Mouse (Mus musculus) G1E (cell line): ENCODE measurements at regions not wholly inside any gene's neighbourhood (a gene's known extent, or its start where the extent isn't known, plus 50 kb on each side); places are given as distances from the start of the nearest gene placed in this dataset.

Experiments
- ATAC-seq: 2 replicates; pipeline ENCODE4 v1.8.0; 2016; ENCODE audit warnings: mild to moderate bottlenecking; ENCODE audit not compliant: insufficient number of reproducible peaks, poor library complexity, low FRiP score, severe bottlenecking; ENCODE audit errors: extremely low read depth
- DNase-seq: peaks from one replicate; pipeline ENCODE4 v3.0.0; 2012; ENCODE audit warnings: low spot score
- H3K27me3 ChIP-seq: 2 replicates; pipeline ENCODE4 v1.6.1; 2012; ENCODE audit warnings: mild to moderate bottlenecking, low read length, inconsistent platforms; ENCODE audit not compliant: insufficient read depth
- H3K36me3 ChIP-seq: replicated peaks from 2 replicates; pipeline ENCODE3; 2012; ENCODE audit warnings: mild to moderate bottlenecking, inconsistent platforms
- H3K4me1 ChIP-seq: 2 replicates; pipeline ENCODE4 v1.6.1; 2012; ENCODE audit warnings: low read depth, low read length, inconsistent platforms, mixed read lengths; ENCODE audit not compliant: insufficient read depth
- H3K4me3 ChIP-seq: 2 replicates; pipeline ENCODE4 v1.5.1; 2012; ENCODE audit warnings: low read depth, mild to moderate bottlenecking, inconsistent platforms, low read length, moderate library complexity, mixed read lengths
- H3K9me3 ChIP-seq: replicated peaks from 2 replicates; pipeline ENCODE4 v1.6.1; 2012; ENCODE audit warnings: inconsistent platforms
- CTCF ChIP-seq: IDR thresholded peaks from 2 replicates; pipeline ENCODE4 v1.5.1; 2012; ENCODE audit warnings: low read depth, low read length, inconsistent platforms, mixed read lengths
- GATA1 ChIP-seq: IDR thresholded peaks from 2 replicates; pipeline ENCODE4 v1.6.1; 2012; ENCODE audit warnings: borderline replicate concordance, low read length, inconsistent platforms, mixed read lengths
- GATA2 ChIP-seq: IDR thresholded peaks from 2 replicates; pipeline ENCODE4 v1.6.1; 2012; ENCODE audit warnings: low read depth, low read length, inconsistent platforms, borderline replicate concordance
- POLR2AphosphoS5 ChIP-seq: IDR thresholded peaks from 2 replicates; pipeline ENCODE4 v1.6.1; 2012; ENCODE audit warnings: low read depth, low read length, inconsistent platforms; ENCODE audit not compliant: insufficient replicate concordance
- TAL1 ChIP-seq: conservative IDR thresholded peaks from 2 replicates; pipeline ENCODE4 v1.6.1; 2012; ENCODE audit warnings: low read depth, low read length, inconsistent platforms, mixed read lengths

DNA sequence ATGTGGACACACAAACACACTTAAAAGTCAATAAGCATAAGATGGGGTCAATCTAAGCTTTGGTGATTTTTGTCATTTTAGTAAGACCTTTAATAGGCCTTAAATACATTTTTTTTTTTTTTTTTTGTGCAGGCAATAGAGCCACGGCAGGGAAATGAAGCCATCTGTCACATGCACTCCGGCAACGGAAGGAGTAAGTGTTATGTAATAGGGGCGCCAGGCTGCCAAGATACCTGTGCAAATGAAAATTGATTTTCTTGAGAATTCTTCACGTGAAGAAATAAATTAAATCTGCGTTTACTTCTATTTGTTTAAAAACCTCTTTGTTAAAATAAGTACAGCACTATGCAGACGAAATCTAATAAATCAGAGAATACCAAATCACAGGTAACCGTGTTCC is 54.6 kb upstream of the Card11 start:
- no peak for ATAC-seq
- TF ChIP-seq POLR2AphosphoS5 (no peak), GATA1 (no peak), GATA2 (no peak), TAL1 (no peak)

DNA sequence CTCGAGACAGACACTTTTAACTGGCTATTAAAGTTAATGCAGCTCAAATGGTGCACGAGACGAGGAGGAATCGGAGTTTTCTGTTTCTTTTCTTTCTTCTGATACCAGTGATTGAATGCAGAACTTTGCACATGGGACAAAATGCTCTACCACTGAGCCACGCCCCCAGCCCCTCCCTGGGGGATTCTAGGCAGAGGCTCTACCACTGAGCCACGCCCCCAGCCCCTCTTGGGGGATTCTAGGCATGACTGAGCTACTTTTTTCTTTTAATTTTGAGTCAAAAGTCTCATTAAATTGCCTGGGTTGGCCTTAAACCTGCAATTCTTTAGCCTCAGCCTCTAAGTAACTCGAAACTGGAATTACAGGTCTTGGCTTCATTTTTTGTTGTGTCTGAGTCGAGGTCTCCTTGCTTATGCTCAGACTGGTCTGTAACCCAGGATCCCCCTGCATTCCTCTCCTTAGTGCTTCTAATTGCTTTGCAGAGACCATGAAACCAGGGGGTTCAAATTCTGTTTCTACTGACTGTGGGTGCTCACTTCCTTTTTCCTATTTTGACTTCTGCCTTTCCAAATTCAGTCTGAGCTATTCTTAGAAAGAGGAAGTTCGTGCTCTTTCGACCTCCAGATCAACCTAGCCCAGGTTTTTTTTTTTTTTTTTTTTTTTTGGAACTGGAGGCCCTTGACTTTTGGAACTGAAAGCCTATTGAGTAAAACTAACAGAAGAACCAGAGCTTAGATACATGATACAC is 55.4 kb upstream of the Card11 start:
- Histone ChIP-seq H3K4me3 (no peak overlapping the region), H3K36me3 (no peaks in the 10 kb centered on the region), H3K4me1 (no peaks in the 10 kb centered on the region), H3K9me3 (peaks cover 80% of the 10 kb centered on the region), H3K27me3 (no peaks in the 10 kb centered on the region)
- TF ChIP-seq GATA1 (no peak), TAL1 (no peak), POLR2AphosphoS5 (no peak), CTCF (no peak), GATA2 (no peak)
- ATAC-seq = no peak
- no peak for DNase-seq

More for the DNA sequence above, 54.6 kb upstream of the Card11 start:
- Histone ChIP-seq H3K4me3 (no peak overlapping the region), H3K4me1 (no peaks in the 10 kb centered on the region), H3K36me3 (no peaks in the 10 kb centered on the region), H3K27me3 (no peaks in the 10 kb centered on the region), H3K9me3 (peaks cover 77% of the 10 kb centered on the region)
- no peak for DNase-seq

DNA sequence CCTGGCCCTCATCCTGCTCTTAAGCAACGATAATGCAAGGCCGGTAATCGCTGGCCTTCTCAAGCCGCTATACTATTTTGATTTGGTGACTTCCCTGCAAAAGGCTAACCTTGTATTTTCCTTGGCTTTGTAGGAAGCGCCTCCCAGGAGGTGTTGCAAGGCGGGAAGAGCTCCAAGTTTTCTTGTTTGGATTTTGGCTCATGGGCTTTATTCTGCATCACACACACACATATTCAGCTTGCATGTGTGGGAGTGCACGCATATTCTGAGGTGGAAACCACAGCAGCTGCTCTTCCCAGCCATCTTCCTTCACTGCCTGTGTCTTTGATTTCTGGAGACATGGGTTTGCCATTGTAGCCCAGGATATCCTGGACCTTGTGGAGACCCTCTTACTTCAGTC is 57.8 kb upstream of the Card11 start:
- H3K36me3 ChIP-seq = no peaks in the 10 kb centered on the region
- ATAC-seq (no peak), DNase-seq (no peak)
- TF ChIP-seq GATA1 (no peak), TAL1 (no peak), CTCF (no peak), GATA2 (no peak), POLR2AphosphoS5 (no peak)
- peaks cover 81% of the 10 kb centered on the region for H3K9me3 ChIP-seq
- no peak overlapping the region for H3K4me3 ChIP-seq
- no peaks in the 10 kb centered on the region for H3K27me3 ChIP-seq
- H3K4me1 ChIP-seq = no peaks in the 10 kb centered on the region

DNA sequence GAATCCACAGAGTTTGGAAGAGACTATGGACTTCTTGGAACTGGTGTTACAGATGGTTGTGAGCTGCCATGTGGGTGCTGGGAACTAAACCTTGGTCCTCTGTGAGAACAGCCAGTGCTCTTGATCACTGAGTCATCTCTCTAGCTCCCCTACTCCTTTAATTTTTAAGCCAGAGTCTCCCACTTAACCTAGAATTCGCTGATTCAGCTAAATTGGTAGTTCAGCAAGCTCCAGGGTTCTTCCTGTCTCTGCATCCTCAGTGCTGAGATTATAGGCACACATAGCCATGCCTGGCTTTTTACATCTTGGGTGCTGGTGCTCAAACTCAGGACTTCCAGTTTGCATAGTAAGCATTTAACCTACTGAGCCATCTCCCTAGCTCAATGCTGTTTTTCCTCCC is 58.5 kb upstream of the Card11 start:
- no peaks in the 10 kb centered on the region for H3K4me1 ChIP-seq
- peaks cover 78% of the 10 kb centered on the region for H3K9me3 ChIP-seq
- ATAC-seq = no peak
- no peaks in the 10 kb centered on the region for H3K27me3 ChIP-seq
- H3K4me3 ChIP-seq = no peak overlapping the region
- no peak for TF ChIP-seq GATA1
- no peak for TF ChIP-seq GATA2
- TF ChIP-seq TAL1 = no peak
- no peak for TF ChIP-seq POLR2AphosphoS5
- TF ChIP-seq CTCF = no peak
- H3K36me3 ChIP-seq = no peaks in the 10 kb centered on the region
- no peak for DNase-seq

DNA sequence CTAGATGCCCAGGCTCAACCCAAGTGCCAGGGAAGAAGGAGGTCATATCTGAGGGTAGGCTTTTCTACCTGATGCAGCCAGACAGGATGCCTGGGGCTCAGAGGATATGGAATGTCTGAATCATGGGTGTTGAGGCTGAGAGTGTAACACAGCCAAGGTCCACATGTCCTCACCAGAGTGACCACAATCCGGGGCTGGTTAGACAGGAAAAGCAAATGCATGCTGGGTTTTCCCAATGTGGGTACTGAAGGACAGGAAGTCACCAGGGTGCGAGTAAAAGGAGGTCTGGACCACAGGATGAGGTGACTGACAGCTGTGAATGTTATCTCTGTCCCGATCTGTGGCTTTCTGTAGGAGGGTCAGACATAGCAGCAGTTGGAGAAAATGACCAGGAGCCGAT is 61.8 kb upstream of the Card11 start:
- no peak for ATAC-seq
- Histone ChIP-seq H3K27me3 (no peaks in the 10 kb centered on the region), H3K4me1 (no peaks in the 10 kb centered on the region), H3K36me3 (no peaks in the 10 kb centered on the region), H3K4me3 (no peak overlapping the region), H3K9me3 (peaks cover 87% of the 10 kb centered on the region)
- no peak for TF ChIP-seq GATA1
- TF ChIP-seq GATA2 = no peak
- no peak for TF ChIP-seq TAL1
- TF ChIP-seq CTCF = no peak
- no peak for TF ChIP-seq POLR2AphosphoS5
- no peak for DNase-seq

DNA sequence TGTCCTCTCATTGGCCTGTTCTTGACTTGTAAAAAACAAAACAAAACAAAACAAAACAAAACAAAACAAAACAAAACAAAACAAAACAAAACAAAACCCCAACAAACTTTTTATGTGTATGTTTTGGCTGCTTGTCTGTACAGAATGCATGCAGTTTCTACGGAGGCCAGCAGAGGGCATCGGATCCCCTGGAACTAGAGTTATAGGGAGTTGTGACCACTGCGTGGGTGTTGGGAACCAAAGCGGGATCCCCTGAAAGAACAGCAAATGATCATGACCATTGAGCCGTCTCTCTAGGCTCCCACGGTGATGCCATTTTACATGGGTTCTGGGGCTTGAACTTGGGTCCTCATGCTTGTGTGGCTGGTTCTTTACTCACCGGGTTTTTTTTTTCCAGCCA is 67.2 kb upstream of the Card11 start:
- Histone ChIP-seq H3K36me3 (no peaks in the 10 kb centered on the region), H3K27me3 (no peaks in the 10 kb centered on the region), H3K9me3 (peaks cover 87% of the 10 kb centered on the region), H3K4me3 (no peak overlapping the region), H3K4me1 (no peaks in the 10 kb centered on the region)
- DNase-seq = no peak
- no peak for ATAC-seq
- no peak for TF ChIP-seq GATA1
- TF ChIP-seq CTCF = no peak
- TF ChIP-seq GATA2 = no peak
- TF ChIP-seq TAL1 = no peak
- no peak for TF ChIP-seq POLR2AphosphoS5
